Mouse (Mus musculus): ENCODE results near the gene Draxin. TPM values are rescaled to one million over a fixed set of nuclear protein-coding genes. Genes with fewer than 3 reads are reported as not detected.

Draxin gene
- polyA plus RNA-seq, 1 experiment from 2014 or later = not detected

DNA sequence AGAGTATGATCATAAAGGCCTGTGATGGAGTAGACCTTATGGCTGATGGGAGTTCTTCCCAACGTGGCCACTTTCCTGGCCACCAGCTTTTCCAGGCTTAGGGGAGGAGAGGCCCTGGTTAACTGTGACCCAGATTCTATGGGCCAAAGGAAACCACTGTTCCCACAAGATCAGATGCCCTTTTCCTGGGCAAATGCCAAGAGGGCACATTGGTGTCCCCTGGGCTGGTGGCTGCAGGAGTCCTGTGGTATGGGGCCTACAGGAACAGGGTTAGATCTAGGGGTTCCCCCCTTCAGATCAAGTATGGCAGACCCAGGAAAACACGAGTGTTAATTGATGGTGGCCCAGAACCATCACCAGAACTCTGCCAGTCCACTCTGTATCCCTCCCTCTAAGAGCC, 17.2 kb upstream of the Draxin start:
- Histone ChIP-seq H3K27me3 (ENCODE audit: control insufficient read depth, insufficient read depth, low read length) (no peaks in the 10 kb centered on the region), H3K9ac (ENCODE audit: low read length) (no peak overlapping the region), H3K36me3 (ENCODE audit: control insufficient read depth, insufficient read depth) (peaks cover 13% of the 10 kb centered on the region), H3K4me1 (ENCODE audit: control insufficient read depth, insufficient read depth, low read length) (0 out of 2 replicates have a peak, but pooled peaks cover 2% of the 10 kb centered on the region), H3K27ac (ENCODE audit: low read length) (no peak overlapping the region), H3K9me3 (replicated peaks; ENCODE audit: control insufficient read depth, low read length) (no peaks in the 10 kb centered on the region), H3K4me2 (ENCODE audit: low read depth, low read length) (no peak overlapping the region), H3K4me3 (ENCODE audit: low read length) (no peak overlapping the region)
- WGBS = 84% methylated on average over 2 of the region's 2 CpGs
- ATAC-seq (replicated peaks; ENCODE audit: extremely low read depth, insufficient read depth, low FRiP score) = no peak

GRCm38 (mm10) chr4:148143721-148144120, 13.2 kb upstream of the Draxin start:
- Histone ChIP-seq H3K36me3 (ENCODE audit: control insufficient read depth, insufficient read depth) (peaks cover 13% of the 10 kb centered on the region), H3K4me2 (ENCODE audit: low read depth, low read length) (no peak overlapping the region), H3K4me1 (ENCODE audit: control insufficient read depth, insufficient read depth, low read length) (peaks cover 9% of the 10 kb centered on the region), H3K27ac (ENCODE audit: low read length) (no peak overlapping the region), H3K4me3 (ENCODE audit: low read length) (no peak overlapping the region), H3K9me3 (replicated peaks; ENCODE audit: control insufficient read depth, low read length) (no peaks in the 10 kb centered on the region), H3K9ac (ENCODE audit: low read length) (no peak overlapping the region), H3K27me3 (ENCODE audit: control insufficient read depth, insufficient read depth, low read length) (peaks cover 6% of the 10 kb centered on the region)
- WGBS = 81% methylated on average over 5 of the region's 5 CpGs
- no peak for ATAC-seq (replicated peaks; ENCODE audit: extremely low read depth, insufficient read depth, low FRiP score)

- under 1% methylated on average over 65 of the region's 65 CpGs for WGBS
- Histone ChIP-seq H3K9ac (ENCODE audit: low read length) (peak overlapping the region; percentile 84), H3K27me3 (ENCODE audit: control insufficient read depth, insufficient read depth, low read length) (peaks cover 15% of the 10 kb centered on the region), H3K4me2 (ENCODE audit: low read depth, low read length) (peak overlapping the region; percentile 96), H3K9me3 (replicated peaks; ENCODE audit: control insufficient read depth, low read length) (no peaks in the 10 kb centered on the region), H3K4me1 (ENCODE audit: control insufficient read depth, insufficient read depth, low read length) (peaks cover 9% of the 10 kb centered on the region), H3K4me3 (ENCODE audit: low read length) (peak overlapping the region; percentile 80), H3K27ac (ENCODE audit: low read length) (peak overlapping the region; percentile 79), H3K36me3 (ENCODE audit: control insufficient read depth, insufficient read depth) (peaks cover 3% of the 10 kb centered on the region)
- ATAC-seq (replicated peaks; ENCODE audit: extremely low read depth, insufficient read depth, low FRiP score) = peak; percentile 93
Observed at GRCm38 (mm10) chr4:148140098-148141011, 9.9 kb upstream of the Draxin start.

GRCm38 (mm10) chr4:148139767-148140097, 9.2 kb upstream of the Draxin start:
- peak; percentile 7 for ATAC-seq (replicated peaks; ENCODE audit: extremely low read depth, insufficient read depth, low FRiP score)
- H3K4me1 ChIP-seq (ENCODE audit: control insufficient read depth, insufficient read depth, low read length) = peaks cover 9% of the 10 kb centered on the region
- H3K9me3 ChIP-seq (replicated peaks; ENCODE audit: control insufficient read depth, low read length) = no peaks in the 10 kb centered on the region
- peak overlapping the region; percentile 84 for H3K9ac ChIP-seq (ENCODE audit: low read length)
- H3K4me3 ChIP-seq (ENCODE audit: low read length) = peak overlapping the region; percentile 80
- H3K36me3 ChIP-seq (ENCODE audit: control insufficient read depth, insufficient read depth) = peaks cover 3% of the 10 kb centered on the region; the same call in 1 of the 2 replicates
- 1% methylated on average over 12 of the region's 12 CpGs for WGBS
- peak overlapping the region; percentile 96 for H3K4me2 ChIP-seq (ENCODE audit: low read depth, low read length)
- no peak overlapping the region for H3K27ac ChIP-seq (ENCODE audit: low read length)
- peaks cover 15% of the 10 kb centered on the region for H3K27me3 ChIP-seq (ENCODE audit: control insufficient read depth, insufficient read depth, low read length)

DNA sequence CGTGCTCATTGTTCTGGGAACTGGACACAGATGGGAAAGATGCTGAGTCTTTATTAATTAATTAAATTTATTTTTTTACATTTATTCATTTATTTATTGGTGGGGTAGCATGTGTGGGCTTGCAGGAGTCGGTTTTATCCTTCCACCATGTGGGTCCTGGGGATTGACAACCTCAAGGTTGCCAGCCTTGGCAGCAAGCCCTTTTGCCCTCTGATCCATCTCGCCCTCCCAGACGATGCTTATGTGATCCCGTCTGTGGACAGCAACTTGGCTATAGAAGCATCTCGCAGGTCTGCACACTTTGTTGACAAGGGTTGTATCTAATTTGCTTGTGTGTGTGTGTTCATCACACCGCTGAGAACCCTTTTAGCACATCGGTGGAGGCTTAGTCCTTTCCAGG, 7.0 kb upstream of the Draxin start:
- peaks cover 21% of the 10 kb centered on the region for H3K27me3 ChIP-seq (ENCODE audit: control insufficient read depth, insufficient read depth, low read length)
- H3K4me1 ChIP-seq (ENCODE audit: control insufficient read depth, insufficient read depth, low read length) = peaks cover 9% of the 10 kb centered on the region
- no peaks in the 10 kb centered on the region for H3K36me3 ChIP-seq (ENCODE audit: control insufficient read depth, insufficient read depth)
- H3K27ac ChIP-seq (ENCODE audit: low read length) = no peak overlapping the region
- H3K4me2 ChIP-seq (ENCODE audit: low read depth, low read length) = no peak overlapping the region
- ATAC-seq (replicated peaks; ENCODE audit: extremely low read depth, insufficient read depth, low FRiP score) = no peak
- H3K4me3 ChIP-seq (ENCODE audit: low read length) = no peak overlapping the region
- no peak overlapping the region for H3K9ac ChIP-seq (ENCODE audit: low read length)
- H3K9me3 ChIP-seq (replicated peaks; ENCODE audit: control insufficient read depth, low read length) = no peaks in the 10 kb centered on the region
- 70% methylated on average over 8 of the region's 8 CpGs for WGBS

DNA sequence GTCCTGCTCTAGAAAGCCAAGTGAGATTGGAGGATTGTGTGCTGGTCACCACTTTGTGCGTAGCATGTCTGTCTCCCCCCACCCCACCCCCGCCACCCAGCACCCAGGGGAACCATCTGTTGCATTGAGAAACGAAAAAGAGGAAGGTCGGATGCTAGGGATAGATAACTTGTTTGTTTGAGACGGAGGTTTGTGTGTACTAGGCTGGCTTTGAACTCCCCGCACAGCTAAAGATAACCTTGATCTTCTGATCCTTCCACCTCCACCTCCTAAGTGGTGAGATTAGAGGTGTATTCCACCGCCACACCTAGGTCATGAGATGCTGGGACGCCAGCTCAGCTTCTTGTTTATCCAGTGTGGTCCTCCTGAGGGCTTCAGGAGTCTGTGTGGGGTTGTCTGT, 4.5 kb upstream of the Draxin start:
- no peak overlapping the region for H3K27ac ChIP-seq (ENCODE audit: low read length)
- H3K27me3 ChIP-seq (ENCODE audit: control insufficient read depth, insufficient read depth, low read length) = peaks cover 44% of the 10 kb centered on the region
- peaks cover 8% of the 10 kb centered on the region; the same call in 1 of the 2 replicates for H3K4me1 ChIP-seq (ENCODE audit: control insufficient read depth, insufficient read depth, low read length)
- no peak for ATAC-seq (replicated peaks; ENCODE audit: extremely low read depth, insufficient read depth, low FRiP score)
- no peak overlapping the region for H3K4me2 ChIP-seq (ENCODE audit: low read depth, low read length)
- no peak overlapping the region for H3K9ac ChIP-seq (ENCODE audit: low read length)
- WGBS = 60% methylated on average over 8 of the region's 8 CpGs
- no peaks in the 10 kb centered on the region for H3K9me3 ChIP-seq (replicated peaks; ENCODE audit: control insufficient read depth, low read length)
- no peaks in the 10 kb centered on the region for H3K36me3 ChIP-seq (ENCODE audit: control insufficient read depth, insufficient read depth)
- H3K4me3 ChIP-seq (ENCODE audit: low read length) = no peak overlapping the region

DNA sequence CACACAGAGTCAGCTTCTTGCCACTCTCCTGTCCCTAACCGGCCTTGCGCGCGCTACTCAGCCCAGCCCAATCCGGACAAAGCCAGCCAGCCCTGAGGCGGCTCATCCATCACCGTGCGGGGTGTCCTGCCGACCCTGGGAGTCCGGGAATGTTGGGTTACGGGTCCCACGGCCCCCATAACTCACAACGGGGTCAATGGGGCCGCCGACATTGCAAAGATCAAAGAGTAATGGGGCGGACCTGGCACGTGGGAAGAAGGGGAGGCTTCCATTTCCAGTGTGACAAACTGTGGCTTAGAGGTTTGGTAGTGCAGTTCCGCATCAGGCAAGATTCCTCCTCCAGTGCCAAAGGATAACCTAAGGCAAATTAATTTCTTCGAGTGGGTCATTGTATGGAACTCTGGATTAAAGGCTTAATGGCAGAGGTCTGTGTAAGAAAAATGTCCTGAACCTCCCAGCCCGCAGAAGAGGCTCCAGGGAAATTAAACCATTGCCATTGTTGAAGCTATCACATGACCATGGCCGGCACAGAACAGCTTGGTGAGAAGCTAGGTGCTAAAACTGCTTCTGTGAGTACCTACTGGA, 1.1 kb upstream of the Draxin start:
- Histone ChIP-seq H3K9me3 (replicated peaks; ENCODE audit: control insufficient read depth, low read length) (no peaks in the 10 kb centered on the region), H3K9ac (ENCODE audit: low read length) (no peak overlapping the region), H3K4me2 (ENCODE audit: low read depth, low read length) (peak overlapping the region; percentile 92), H3K4me1 (ENCODE audit: control insufficient read depth, insufficient read depth, low read length) (peaks cover 3% of the 10 kb centered on the region; the same call in 1 of the 2 replicates), H3K27me3 (ENCODE audit: control insufficient read depth, insufficient read depth, low read length) (peaks cover 56% of the 10 kb centered on the region), H3K27ac (ENCODE audit: low read length) (no peak overlapping the region), H3K4me3 (ENCODE audit: low read length) (peak overlapping the region; percentile 35), H3K36me3 (ENCODE audit: control insufficient read depth, insufficient read depth) (no peaks in the 10 kb centered on the region)
- ATAC-seq (replicated peaks; ENCODE audit: extremely low read depth, insufficient read depth, low FRiP score) = no peak
- WGBS = 2% methylated on average over 18 of the region's 21 CpGs

DNA sequence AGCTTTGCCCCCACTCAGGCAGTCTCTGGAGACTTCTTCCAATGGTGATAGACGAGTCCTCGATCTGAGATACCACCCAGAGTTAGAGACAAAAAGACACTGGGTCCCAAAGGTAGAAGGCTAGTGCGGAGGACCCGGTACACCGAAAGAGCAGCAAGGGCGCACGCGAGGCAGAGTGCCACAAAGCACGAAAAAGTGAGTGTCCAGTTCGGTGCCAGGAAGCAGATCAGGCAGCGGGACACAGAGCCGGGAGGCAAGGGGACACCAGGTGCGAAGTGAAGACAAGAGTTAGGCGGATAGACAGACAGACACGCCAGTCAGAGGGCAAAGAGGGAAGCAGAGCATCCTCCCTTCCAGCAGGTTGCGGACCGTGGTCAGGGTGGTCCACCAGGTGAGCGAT, 365 bp downstream of the Draxin start, which contains the start of gene Mad2l2:
Gene Mad2l2 (plus strand): TSS at position 252 of the 400 bp plus-strand sequence.
- H3K36me3 ChIP-seq (ENCODE audit: control insufficient read depth, insufficient read depth) = no peaks in the 10 kb centered on the region
- ATAC-seq (replicated peaks; ENCODE audit: extremely low read depth, insufficient read depth, low FRiP score) = no peak
- H3K4me3 ChIP-seq (ENCODE audit: low read length) = peak within 1 kb of the TSS; percentile 61
- H3K4me1 ChIP-seq (ENCODE audit: control insufficient read depth, insufficient read depth, low read length) = peaks cover 3% of the 10 kb centered on the region; the same call in 1 of the 2 replicates
- H3K27ac ChIP-seq (ENCODE audit: low read length) = no peak within 1 kb of the TSS
- H3K4me2 ChIP-seq (ENCODE audit: low read depth, low read length) = peak within 1 kb of the TSS; percentile 92
- peak within 1 kb of the TSS; percentile 60; the same call in 1 of the 2 replicates for H3K9ac ChIP-seq (ENCODE audit: low read length)
- peaks cover 56% of the 10 kb centered on the region for H3K27me3 ChIP-seq (ENCODE audit: control insufficient read depth, insufficient read depth, low read length)
- WGBS = under 1% methylated on average over 18 of the region's 18 CpGs
- no peaks in the 10 kb centered on the region for H3K9me3 ChIP-seq (replicated peaks; ENCODE audit: control insufficient read depth, low read length)

GRCm38 (mm10) chr4:148128672-148129071, 1.8 kb downstream of the Draxin start:
- Histone ChIP-seq H3K27me3 (ENCODE audit: control insufficient read depth, insufficient read depth, low read length) (peaks cover 55% of the 10 kb centered on the region), H3K4me3 (ENCODE audit: low read length) (no peak overlapping the region), H3K4me2 (ENCODE audit: low read depth, low read length) (no peak overlapping the region), H3K4me1 (ENCODE audit: control insufficient read depth, insufficient read depth, low read length) (peaks cover 3% of the 10 kb centered on the region; the same call in 1 of the 2 replicates), H3K9me3 (replicated peaks; ENCODE audit: control insufficient read depth, low read length) (no peaks in the 10 kb centered on the region), H3K9ac (ENCODE audit: low read length) (no peak overlapping the region), H3K27ac (ENCODE audit: low read length) (no peak overlapping the region), H3K36me3 (ENCODE audit: control insufficient read depth, insufficient read depth) (no peaks in the 10 kb centered on the region)
- no peak for ATAC-seq (replicated peaks; ENCODE audit: extremely low read depth, insufficient read depth, low FRiP score)
- WGBS = 38% methylated on average over 2 of the region's 2 CpGs
